Mouse (Mus musculus): Measurements from ENCODE around the gene Plcb1.
A peak's percentile ranks its signal among the peaks of the same experiment; 100 is the strongest.

Gene Plcb1

GRCm38 (mm10) chr2:134838185-134838584 lies 52.3 kb downstream of the Plcb1 start:
- no peak for DNase-seq (ENCODE audit: inconsistent ontology term)

GRCm38 (mm10) chr2:134838888-134839287 lies 53.0 kb downstream of the Plcb1 start:
- no peak for DNase-seq (ENCODE audit: inconsistent ontology term)

GRCm38 (mm10) chr2:134842883-134843282 lies 57.0 kb downstream of the Plcb1 start:
- no peak for DNase-seq (ENCODE audit: inconsistent ontology term)

GRCm38 (mm10) chr2:134844391-134845238 lies 58.7 kb downstream of the Plcb1 start:
- no peak for DNase-seq (ENCODE audit: inconsistent ontology term)

GRCm38 (mm10) chr2:134845239-134845738 lies 59.4 kb downstream of the Plcb1 start:
- DNase-seq (ENCODE audit: inconsistent ontology term) = no peak

- DNase-seq (ENCODE audit: inconsistent ontology term) = no peak
These were observed 60.7 kb downstream of the Plcb1 start for GRCm38 (mm10) chr2:134846555-134846954.

GRCm38 (mm10) chr2:134851189-134852171 lies 65.6 kb downstream of the Plcb1 start:
- no peak for DNase-seq (ENCODE audit: inconsistent ontology term)

- DNase-seq (ENCODE audit: inconsistent ontology term) = no peak
These were observed 70.4 kb downstream of the Plcb1 start for GRCm38 (mm10) chr2:134856239-134856638.

- no peak for DNase-seq (ENCODE audit: inconsistent ontology term)
These were observed 70.8 kb downstream of the Plcb1 start for GRCm38 (mm10) chr2:134856691-134857090.

GRCm38 (mm10) chr2:134864985-134865645 lies 79.2 kb downstream of the Plcb1 start:
- DNase-seq (ENCODE audit: inconsistent ontology term) = peak; percentile 75

- DNase-seq (ENCODE audit: inconsistent ontology term) = no peak
These were observed 81.5 kb downstream of the Plcb1 start for GRCm38 (mm10) chr2:134867381-134867780.

- DNase-seq (ENCODE audit: inconsistent ontology term) = no peak
These were observed 86.0 kb downstream of the Plcb1 start for GRCm38 (mm10) chr2:134871692-134872489.

- no peak for DNase-seq (ENCODE audit: inconsistent ontology term)
These were observed 86.6 kb downstream of the Plcb1 start for GRCm38 (mm10) chr2:134872490-134872781.

GRCm38 (mm10) chr2:134877148-134877547 lies 91.3 kb downstream of the Plcb1 start:
- DNase-seq (ENCODE audit: inconsistent ontology term) = no peak

GRCm38 (mm10) chr2:134891207-134891606 lies 105.3 kb downstream of the Plcb1 start:
- DNase-seq (ENCODE audit: inconsistent ontology term) = no peak

GRCm38 (mm10) chr2:134894776-134895175 lies 108.9 kb downstream of the Plcb1 start:
- DNase-seq (ENCODE audit: inconsistent ontology term) = no peak

- no peak for DNase-seq (ENCODE audit: inconsistent ontology term)
These were observed 110.3 kb downstream of the Plcb1 start for GRCm38 (mm10) chr2:134896196-134896595.

GRCm38 (mm10) chr2:134897083-134897482 lies 111.2 kb downstream of the Plcb1 start:
- DNase-seq (ENCODE audit: inconsistent ontology term) = no peak

GRCm38 (mm10) chr2:134901521-134901920 lies 115.7 kb downstream of the Plcb1 start:
- no peak for DNase-seq (ENCODE audit: inconsistent ontology term)

GRCm38 (mm10) chr2:134910882-134911281 lies 125.0 kb downstream of the Plcb1 start:
- DNase-seq (ENCODE audit: inconsistent ontology term) = peak; percentile 26

GRCm38 (mm10) chr2:134911360-134911759 lies 125.5 kb downstream of the Plcb1 start:
- no peak for DNase-seq (ENCODE audit: inconsistent ontology term)

Data from Muller cell, postnatal 12 days (primary cell).